Mouse (Mus musculus) embryo, embryonic 10.5 days (tissue): ENCODE results near the gene Gm20431.
"Not testable (repeated sequence)": the region's sequence is repeated elsewhere in the genome, so short reads cannot be mapped to it uniquely, and the experiment has no call there.

Experiments
- DNase-seq: peaks from one replicate; pipeline ENCODE4 v3.0.0-alpha.2; 2015; ENCODE audit warnings: low spot score

Gene Gm20431

DNA sequence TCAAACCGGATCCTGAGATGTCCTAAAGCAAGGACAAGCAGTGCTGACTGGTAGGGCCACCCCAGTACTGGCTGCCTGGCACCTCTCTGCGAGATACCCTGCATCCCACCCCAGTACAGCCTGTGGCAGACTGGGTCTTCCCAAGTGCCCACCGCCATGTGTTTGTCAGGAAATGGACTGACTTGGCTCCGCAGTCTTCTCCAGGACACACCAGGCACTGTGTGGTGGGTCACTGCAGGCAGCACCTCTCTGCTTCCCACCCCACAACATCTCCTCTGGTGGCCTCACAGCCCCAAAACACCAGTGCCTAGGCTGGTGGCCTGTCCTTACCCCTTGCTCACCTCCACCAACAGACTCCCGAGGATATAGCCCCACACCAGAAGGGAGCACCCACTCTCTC, 30.9 kb downstream of the Gm20431 start:
- DNase-seq, result no peak

DNA sequence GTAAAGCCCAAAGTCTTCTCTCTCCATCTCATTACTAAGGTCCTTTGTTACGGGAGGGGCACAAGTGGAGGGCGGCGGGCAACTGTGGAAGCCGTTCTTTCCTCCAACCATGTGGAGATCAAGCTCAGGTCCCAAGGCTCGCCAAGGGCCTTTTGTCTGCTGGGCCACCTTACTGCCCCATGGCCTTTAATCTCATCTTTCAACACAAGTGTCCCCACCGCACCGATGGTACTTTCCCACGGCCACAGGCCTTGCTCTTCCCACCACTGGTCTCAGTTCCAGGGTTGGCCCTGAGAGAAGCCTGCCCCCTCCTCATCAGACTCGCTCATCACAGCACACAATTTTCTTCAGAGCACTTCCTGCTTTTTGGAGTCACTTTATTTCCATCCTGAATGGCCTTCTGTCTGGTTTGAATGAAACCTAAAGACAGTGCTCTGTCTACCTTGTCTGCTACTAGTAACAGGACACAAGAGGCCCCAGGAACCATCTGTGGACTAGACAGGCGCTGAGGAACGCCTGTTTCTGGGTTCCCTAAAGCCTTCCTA, 31.6 kb downstream of the Gm20431 start:
- no peak for DNase-seq

DNA sequence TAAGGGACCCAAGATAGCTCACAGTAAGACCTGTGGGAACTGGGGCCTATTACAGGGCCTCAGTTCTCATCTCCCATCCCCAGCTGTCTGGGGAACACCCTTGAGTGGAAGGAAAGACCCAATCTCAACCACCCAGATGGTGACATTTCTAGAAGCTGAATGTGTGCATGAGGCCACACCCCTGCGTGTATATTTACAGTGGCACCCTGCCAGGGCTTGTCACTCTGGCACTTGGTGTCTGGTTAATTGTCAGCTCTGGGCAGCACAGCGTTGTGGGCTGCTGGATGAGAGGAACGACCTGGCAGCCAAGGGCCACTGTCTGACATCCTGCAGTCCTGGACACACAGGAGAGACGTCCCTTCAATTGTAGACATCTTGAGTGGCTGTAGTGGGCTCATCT, 32.4 kb downstream of the Gm20431 start:
- no peak for DNase-seq

DNA sequence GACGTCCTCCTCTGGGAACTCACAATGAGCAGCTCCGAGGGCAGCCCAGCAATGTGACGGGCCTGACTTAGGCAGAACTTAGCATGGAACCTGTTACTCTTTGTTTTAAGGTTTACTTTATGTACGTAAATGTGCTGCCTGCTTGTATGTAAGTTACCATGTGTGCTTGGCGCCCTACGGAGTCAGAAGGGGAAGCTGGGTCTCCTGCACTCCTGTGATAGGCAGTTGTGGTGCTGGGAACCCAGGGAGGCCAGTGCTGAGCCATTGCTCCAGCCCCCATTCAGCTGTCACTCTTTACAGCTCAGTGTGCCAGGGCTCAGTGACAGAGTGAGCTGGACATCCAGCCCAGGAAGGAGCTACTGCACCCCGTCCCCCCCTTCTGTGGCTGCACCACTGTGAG, 34.3 kb downstream of the Gm20431 start:
- DNase-seq, result no peak

DNA sequence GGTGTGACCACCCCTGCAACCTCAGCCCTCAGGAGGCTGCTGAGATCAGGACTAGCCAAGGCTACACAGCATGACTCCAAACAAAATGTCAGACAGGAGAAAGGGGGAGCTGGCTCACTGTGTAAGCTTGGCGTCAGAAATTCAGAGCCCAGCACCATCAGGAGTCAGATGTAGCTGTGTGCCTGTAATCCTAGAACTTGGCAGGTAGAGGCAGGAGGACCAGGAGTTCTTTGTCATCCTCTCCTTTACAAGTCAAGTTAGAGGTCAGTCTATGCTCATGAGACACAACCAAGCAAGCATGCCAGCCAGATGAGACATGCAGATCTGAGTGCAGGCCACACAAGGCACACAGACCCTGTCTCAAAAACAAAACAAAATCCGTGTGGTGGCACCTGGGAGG, 35.6 kb downstream of the Gm20431 start:
- DNase-seq, result no peak

DNA sequence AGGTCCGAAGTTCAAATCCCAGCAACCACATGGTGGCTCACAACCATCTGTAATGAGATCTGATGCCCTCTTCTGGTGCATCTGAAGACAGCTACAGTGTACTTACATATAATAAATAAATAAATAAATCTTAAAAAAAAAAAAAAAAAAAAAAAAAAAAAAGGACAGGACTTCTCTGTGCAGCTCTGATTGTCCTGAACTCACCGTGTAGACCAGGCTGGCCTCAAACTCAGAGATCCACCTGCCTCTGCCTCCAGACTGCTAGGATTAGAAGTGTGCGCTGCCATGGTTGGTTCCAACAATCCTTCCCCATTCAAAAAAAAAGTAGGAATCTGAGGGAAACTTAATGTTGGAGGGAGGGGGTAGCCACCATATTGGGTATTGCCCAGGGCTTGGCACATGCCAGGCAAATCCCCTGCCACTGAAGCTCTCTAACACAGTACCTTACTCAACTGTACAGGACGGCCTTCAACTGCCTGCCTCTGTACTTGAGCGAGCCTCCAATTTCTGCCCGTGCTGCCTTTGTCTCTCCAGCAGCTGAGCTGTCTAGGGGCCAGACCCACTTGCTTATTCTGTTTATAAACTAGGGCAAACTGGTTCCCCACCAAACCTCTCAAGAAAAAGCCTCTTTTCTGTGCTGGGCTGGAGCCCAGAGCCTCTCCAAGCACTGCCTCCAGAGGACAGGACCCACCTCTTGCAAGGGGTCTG, 36.8 kb downstream of the Gm20431 start:
- no peak for DNase-seq

DNA sequence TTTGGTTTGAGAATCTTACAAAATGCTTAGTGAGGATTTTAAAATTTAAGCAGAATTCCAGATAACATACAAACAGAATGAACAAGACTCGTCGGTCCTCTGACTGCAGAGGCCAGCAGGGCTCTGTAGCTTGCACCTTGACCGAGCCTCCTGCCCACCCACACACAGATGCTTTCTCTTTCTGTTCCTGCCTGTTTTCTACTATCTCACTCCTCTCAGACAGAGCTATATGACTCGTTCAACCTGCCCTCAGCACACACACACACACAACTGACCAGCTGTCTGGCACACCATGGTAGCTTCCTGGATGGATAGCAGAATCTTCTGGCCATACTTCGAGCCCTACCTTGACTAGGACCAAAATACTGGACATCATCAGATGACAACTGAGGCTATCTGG, 38.3 kb downstream of the Gm20431 start:
- DNase-seq, result no peak

DNA sequence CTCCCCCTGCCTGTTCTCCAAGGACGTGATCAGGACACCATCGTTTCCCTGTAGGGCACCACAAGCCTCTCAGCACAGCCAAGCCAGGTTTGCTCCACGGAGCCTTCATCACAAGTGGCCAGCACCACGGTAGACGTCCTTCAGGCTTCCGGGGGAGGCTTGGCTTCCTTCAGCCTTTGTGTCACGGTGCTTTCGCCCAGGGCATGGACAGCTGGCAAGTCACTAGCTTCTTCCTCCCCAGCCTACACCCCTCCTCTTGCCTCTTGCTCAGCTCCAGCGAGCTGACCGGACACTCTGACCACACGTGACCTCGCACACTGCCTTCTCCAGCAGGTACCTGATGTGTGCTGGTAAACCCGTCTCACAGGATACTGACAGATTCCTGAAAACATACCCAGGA, 38.9 kb downstream of the Gm20431 start:
- DNase-seq, result no peak

DNA sequence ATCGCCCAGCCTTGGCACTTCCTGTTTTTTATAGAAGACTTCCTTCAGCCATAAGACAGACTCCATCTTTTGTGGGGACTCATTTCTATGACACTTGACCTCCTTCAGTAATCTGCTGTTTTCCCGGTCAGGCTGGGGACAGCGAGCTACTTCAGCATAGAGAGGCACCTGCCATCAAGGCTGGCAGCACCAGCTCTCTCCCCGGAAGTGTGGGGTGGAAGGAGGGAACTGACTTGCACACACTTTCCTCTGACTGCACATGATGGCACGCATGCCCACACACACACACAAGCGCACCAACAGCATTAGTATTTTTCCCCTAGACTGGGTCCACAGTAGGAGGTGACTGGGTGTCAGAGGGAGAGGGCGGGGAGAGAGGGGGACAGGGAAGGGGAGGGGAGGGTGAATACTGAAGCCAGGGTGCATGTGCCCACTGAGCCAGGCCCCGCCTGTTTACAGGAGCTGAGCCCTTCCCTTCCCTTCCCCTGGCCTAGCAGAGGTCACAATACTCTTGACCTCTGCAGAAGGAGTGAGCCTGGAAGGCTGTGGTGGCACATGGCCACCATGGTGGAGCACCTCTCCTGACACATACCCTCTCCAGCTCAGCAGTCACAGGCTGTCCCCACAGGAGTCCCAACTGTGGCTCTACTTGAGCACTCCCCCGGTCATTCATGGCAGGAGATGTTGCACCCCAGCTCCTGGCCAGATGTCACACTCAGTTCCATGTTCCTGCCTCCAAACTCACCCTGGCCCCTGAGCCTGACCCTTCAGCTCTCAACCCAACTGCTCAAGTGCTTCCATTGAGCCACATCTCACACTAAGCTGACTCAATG, 39.8 kb downstream of the Gm20431 start:
- DNase-seq, result no peak

DNA sequence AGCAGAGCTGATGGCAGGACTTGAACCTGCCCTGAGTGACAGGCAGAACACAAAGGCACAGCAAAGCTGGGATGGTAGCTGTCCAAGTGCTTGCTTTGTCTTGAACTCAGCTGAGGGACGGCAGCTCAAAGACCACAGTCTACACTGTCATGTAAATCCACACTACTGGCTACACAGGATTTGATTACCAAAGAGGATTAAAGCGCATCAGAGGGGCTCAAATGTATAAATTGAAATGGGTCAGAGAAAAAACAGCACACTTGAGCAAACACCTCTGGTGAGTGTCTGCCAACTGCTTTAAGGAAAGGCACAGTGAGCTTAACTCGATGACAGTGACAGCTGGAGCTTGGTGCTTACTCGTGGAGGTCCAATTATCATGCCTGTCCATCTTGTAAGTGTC, 43.8 kb downstream of the Gm20431 start:
- DNase-seq, result no peak

DNA sequence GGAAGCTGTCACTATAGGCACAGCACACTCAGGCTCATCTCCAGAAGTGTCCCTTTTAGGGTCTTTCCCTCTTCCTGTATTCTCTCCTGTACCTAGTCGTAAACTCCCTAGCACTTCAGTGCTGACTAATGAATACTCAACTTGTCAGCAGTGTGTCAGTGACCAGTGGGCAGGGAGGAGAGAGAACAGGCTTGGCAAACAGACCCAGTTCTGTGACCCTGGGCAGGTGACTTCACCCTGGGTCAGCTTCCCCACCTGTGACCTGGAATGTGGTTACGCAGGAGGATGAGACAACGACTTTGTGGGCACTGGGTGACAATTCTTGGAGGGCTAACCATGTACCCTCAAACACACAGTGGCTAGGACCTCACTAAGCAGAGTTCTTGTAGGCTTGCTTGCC, 44.3 kb downstream of the Gm20431 start:
- no peak for DNase-seq

DNA sequence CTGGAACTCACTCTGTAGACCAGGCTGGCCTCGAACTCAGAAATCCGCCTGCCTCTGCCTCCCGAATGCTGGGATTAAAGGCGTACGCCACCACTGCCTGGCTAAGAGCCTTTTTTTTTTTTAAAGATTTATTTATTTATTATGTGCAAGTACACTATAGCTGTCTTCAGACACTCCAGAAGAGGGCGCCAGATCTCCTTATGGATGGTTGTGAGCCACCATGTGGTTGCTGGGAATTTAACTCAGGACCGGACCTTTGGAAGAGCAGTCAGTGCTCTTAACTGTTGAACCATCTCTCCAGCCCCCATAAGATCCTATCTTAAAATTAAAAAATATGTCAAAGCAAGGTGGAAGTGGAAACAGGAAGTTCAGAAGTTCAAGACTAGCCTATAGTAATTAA, 48.0 kb downstream of the Gm20431 start:
- DNase-seq, result not testable (repeated sequence)

DNA sequence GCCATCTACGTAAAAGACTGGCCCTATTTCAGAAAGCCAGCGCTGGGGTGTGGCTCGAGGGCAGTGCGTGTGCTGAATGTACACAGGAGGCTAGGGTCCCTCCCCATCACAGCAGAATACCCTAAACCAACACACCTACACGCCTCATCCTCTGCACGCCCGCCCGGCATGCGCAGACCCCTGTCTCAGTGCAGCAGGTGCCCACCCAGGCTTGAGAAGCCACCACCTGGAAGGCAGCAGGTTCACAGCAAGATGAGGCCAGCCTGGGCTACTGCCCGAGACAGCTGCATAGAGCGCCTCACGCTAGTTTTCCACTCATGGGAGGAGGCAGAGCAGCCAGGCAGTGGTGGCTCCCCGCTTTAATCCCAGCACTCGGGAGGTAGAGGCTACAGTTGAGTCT, 49.2 kb downstream of the Gm20431 start:
- no peak for DNase-seq

DNA sequence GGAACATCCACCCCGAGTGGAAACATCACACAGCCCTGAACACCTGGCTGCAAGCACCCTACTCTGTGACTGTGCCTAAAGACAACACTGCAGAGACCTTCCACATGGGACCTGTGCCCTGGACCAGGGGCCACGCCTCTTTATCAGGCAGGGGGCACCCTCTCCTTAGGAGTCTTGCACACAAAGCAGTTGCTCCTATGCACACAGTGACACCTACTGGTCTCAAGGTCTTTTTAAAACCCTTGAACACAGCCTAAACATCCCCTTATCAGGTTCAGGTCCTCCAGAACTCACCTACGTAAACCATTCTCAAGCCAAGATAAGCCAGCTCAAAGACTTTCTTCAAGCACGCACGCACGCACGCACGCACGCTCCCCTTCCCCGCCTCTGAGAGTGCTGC, 50.0 kb downstream of the Gm20431 start:
- DNase-seq, result no peak

DNA sequence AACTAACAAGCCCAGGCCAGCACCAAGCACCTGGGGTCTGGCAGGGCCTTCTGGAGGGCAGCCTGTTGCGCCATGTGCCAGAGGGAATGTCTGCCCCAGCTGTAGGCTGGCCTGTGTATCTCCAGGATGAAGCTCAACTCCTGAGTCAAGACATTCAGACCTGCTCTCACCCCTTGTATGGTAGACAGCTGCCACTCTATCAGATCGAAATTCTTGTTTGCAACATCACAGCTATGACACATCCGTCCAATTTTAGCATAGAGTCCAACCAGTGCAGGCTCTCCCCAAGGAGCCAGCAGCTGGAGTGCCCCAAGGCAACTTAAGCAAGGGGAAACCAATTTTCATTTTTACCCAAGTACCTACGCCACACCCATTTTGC, 54.6 kb downstream of the Gm20431 start:
- no peak for DNase-seq

DNA sequence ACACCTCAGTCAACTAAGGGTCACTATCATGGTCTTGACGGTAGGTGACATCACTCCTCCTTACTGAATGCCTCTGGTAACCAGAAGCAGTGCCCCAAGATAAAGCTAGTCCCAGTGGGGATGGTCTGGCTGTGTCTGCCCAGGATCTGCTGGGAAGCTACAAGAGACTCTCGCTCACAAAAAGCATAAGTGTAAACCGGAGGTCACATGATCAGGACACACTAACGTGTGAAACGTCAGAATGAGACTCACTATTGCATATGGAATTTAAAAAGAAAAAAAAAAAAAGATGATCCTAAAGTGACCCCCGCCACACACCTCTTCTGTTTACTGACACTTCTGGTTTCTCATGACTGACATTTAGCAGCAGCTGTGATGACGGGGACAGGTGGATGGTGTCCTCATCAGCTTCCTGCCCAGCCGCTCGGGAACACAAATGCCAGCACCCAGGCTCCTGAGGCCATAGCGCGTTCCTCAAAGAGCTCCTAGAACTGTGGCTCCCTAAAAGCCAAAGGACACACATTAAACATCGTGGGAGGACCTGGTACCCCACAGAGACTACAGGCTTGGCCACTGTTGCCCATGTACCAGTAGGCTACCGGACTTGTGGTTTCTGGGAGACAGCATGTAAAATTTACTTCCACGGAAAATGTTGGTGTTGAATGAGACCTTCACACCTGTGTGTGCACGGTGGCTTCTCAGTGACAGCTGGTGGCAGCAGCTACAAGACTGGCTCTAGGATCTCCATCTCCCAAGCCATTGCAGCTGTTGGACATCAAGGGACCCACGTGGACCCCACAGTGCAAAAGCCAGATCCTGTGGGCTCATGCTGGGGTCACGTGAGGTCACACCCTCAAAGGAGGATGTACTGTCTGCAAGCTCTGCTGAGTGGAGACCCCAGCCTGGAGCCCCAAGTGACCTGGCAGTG, 55.2 kb downstream of the Gm20431 start:
- DNase-seq, result no peak

DNA sequence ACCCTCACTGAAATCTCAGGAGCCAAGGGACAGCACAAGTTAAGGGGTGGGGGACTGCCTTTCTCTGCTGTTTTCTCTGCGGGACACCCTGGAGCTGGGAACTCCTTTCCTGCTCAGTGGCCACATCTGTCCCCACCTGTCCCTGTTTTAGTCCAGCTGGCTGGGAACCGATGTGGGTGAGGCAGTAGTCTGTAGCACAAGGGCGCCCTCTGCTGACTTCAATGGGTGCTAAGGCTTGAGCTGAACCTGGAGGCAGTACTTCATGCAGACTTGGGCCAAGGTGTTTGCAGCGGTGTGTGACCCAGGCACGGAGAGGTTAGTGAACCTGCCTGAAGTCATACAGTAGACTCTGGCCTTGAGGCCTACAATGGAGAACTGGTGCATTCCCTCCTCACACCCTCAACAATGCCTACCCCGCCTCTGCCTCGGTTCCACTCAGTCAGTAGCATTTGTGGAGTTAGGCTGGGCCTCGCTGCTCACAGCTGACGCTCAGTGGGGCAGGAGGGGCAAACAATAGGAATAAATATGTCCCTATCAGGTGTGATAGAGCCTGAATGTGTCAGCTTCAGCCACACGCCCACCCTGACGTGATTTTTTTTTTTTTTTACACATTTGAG, 56.0 kb downstream of the Gm20431 start:
- DNase-seq, result peak; percentile 94

DNA sequence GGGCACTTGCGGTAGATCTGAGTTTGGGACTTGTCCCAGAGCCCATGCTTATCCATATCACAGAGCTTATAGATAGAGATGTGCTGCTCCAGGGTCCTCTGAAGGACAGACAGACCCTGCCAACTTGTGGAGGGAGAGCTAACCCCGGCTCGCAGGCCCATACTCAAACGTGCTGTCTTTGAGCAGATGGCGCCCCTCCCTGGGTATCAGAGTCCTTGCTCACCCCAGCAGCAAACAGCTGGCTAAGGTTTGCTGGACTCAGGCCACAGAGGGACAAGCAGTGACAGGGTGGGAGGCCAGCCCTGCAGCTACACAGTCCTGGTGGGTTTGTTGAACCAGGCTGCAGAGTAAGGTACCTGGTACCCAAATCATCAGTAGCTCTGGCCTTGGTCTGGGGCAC, 58.3 kb downstream of the Gm20431 start:
- peak; percentile 63 for DNase-seq

DNA sequence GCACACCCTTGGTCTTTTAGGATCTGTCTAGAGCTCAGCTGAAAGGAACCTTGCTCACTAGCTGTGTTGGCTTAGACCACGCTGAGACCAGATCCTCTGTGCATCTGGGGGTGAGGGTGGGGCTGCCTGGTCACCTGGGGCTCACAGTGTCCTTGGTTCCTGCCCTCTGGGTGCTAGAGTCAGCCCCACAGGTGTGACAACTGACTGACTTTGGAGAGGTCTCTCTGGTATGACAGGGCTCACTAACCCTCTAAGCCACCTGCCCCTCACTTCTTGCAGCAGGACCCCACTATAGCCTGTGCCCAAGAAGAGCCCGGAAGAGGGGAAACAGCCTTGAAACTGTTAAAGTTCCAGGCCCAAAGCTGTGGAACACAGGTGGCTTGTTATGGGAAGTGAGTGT, 58.9 kb downstream of the Gm20431 start:
- no peak for DNase-seq

DNA sequence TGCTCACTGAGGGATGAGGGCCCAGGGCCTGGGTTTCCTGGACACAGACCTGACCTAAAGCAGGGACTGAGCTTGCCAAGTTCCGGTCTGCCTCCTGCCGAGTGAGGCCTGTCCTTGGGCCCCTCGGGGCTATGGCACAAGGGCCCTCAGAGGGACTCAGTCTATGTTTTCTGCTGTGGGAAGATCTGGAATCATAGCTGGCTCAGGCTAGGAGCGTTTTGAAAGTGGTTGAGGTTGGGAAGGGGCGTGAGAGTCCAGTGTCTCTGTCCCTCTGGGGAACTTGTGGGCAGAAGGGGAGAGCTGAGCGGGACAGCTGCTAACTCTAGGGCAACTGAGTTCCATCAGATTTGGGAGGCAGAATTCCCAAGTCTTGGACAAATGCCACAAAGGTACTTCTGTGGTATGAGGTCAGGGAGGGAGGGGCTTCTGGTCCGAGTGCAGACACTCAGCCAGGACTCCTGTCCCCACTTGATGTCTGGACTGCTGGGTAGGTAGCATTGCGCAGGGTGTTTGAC, 60.8 kb downstream of the Gm20431 start:
- DNase-seq, result no peak

DNA sequence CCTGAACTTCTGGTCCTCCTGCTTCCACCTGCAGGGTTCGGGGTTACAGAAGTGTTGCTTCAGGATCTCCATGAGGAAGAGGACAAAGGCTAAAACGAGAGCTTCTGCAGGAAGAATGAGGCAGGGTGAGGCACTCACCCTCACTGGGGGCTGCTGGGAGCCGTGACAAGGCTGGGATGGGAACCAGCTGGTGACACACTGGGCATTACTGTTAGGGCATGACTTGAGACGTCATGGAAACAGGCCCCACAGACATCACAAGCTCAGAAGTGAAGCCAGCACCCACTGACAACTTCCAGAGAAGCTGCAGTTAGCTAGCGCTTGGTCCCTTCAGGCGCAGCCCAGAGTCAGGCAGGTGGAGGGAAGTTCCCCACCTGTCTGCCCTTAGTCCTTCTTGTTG, 61.4 kb downstream of the Gm20431 start:
- DNase-seq, result no peak

DNA sequence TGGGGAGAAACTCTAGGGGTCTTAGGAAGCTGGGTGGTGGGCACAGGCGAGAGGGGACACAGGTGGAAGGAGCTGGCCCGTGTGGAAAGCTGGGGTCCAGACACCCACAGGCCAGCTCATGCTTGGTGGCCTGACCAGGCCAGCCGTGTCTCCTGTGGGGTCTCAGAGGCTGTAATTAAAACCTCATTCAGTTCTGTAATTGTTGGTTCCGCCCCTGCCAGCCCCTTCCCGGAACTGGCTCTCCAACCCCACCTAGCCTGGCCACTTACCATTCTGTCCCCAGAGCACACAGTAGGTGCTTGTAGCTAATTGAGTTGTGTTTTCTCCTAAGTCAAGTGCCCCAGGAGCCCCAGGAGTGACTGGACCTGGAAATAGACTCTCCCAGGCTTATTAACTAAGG, 62.1 kb downstream of the Gm20431 start:
- DNase-seq, result no peak
